Mouse (Mus musculus) forebrain, embryonic 14.5 days (tissue): ENCODE results near the gene Baiap3. TPM values are rescaled to one million over a fixed set of nuclear protein-coding genes. Genes with fewer than 3 reads are reported as not detected.

Source experiments
- ATAC-seq: fragments of 200-750 bp; cut with Nextera tagmentation; 2 replicates; pipeline ENCODE4 v1.8.0; 2017; ENCODE audit warnings: mild to moderate bottlenecking, moderate library complexity
- DNase-seq: peaks from one replicate; pipeline ENCODE4 v3.0.0-alpha.2; 2015; ENCODE audit warnings: low spot score
- H3K27ac ChIP-seq: fragments of 300-500 bp; sonication (generic); 2 replicates; pipeline ENCODE4 v1.5.1; 2014; ENCODE audit warnings: low read depth, mild to moderate bottlenecking, control low read depth, low read length, moderate library complexity
- H3K27me3 ChIP-seq: fragments of 300-500 bp; sonication (generic); replicated peaks from 2 replicates; pipeline ENCODE4 v1.6.1; 2014; ENCODE audit warnings: low read length, control low read depth, mixed read lengths; ENCODE audit not compliant: control insufficient read depth, insufficient read depth
- H3K36me3 ChIP-seq: fragments of 300-500 bp; sonication (generic); 2 replicates; pipeline ENCODE4 v1.6.1; 2014; ENCODE audit warnings: low read length, control low read depth; ENCODE audit not compliant: control insufficient read depth, insufficient read depth
- H3K4me1 ChIP-seq: fragments of 300-500 bp; sonication (generic); 2 replicates; pipeline ENCODE4 v1.6.1; 2014; ENCODE audit warnings: antibody characterized with exemption, low read length, control low read depth; ENCODE audit not compliant: control insufficient read depth, insufficient read depth
- H3K4me2 ChIP-seq: fragments of 300-500 bp; sonication (generic); 2 replicates; pipeline ENCODE4 v1.6.1; 2014; ENCODE audit warnings: mild to moderate bottlenecking, control low read depth, low read length
- H3K4me3 ChIP-seq: fragments of 300-500 bp; sonication (generic); 2 replicates; pipeline ENCODE4 v1.5.1; 2014; ENCODE audit warnings: low read depth, low read length, control low read depth
- H3K9ac ChIP-seq: fragments of 300-500 bp; sonication (generic); 2 replicates; pipeline ENCODE4 v1.6.1; 2014; ENCODE audit warnings: mild to moderate bottlenecking, low read length, control low read depth, moderate library complexity
- H3K9me3 ChIP-seq: fragments of 300-500 bp; sonication (generic); replicated peaks from 2 replicates; pipeline ENCODE4 v1.6.1; 2016; ENCODE audit warnings: low read length, control low read depth, mixed read lengths; ENCODE audit not compliant: control insufficient read depth
- WGBS: fragments of 180-500 bp; shearing (Covaris S2); extraction: QIAGEN DNeasy Blood & Tissue Kit; methylation state at CpG from one replicate; pipeline ENCODE4 v1.1.7; 2014; 5-methylcytosine and 5-hydroxymethylcytosine counted together
- polyA plus RNA-seq: library from polyadenylated mRNA; unstranded; fragments of >200 nt; fragmentation: Nextera tagmentation; extraction: Ambion mirVana; gene quantifications from 2 replicates; pipeline ENCODE4 v1.2.1, GENCODE M21; 2014

Baiap3 gene
- polyA plus RNA-seq, 1 experiment from 2014 or later = 4.8 TPM

DNA sequence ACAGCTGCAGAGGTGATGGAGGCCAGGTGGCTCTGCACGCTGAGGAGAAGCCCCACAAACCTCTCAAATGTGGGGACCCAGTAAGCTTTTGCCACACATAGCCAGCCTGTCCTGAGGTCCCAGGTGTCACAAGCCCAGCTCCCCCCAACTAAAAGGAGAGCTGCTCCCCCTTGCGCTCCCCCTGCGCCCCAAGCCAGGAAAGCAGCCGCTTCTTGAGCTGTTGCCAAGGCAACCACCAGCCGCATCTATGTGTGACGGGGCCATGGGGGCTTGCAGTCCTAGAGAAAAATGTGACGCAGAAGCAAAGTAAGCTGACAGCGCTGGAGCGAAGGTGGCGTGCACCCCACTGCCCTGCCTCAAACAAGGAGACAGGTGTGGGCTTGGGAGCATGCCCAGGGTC lies 2.4 kb downstream of the Baiap3 start:
- H3K27me3 ChIP-seq = peaks cover 8% of the 10 kb centered on the region
- WGBS = 22% methylated on average over 10 of the region's 10 CpGs
- ATAC-seq (no peak), DNase-seq (peak; percentile 67)
- peaks cover 12% of the 10 kb centered on the region for H3K4me1 ChIP-seq
- H3K27ac ChIP-seq = 0 out of 2 replicates have a peak overlapping the region, but pooled peaks have one; percentile 49
- H3K9ac ChIP-seq = 0 out of 2 replicates have a peak overlapping the region, but pooled peaks have one; percentile 32
- H3K4me2 ChIP-seq = peak overlapping the region; percentile 12; the same call in 1 of the 2 replicates
- no peak overlapping the region for H3K4me3 ChIP-seq
- peaks cover 6% of the 10 kb centered on the region; the same call in 1 of the 2 replicates for H3K36me3 ChIP-seq
- H3K9me3 ChIP-seq = no peaks in the 10 kb centered on the region

DNA sequence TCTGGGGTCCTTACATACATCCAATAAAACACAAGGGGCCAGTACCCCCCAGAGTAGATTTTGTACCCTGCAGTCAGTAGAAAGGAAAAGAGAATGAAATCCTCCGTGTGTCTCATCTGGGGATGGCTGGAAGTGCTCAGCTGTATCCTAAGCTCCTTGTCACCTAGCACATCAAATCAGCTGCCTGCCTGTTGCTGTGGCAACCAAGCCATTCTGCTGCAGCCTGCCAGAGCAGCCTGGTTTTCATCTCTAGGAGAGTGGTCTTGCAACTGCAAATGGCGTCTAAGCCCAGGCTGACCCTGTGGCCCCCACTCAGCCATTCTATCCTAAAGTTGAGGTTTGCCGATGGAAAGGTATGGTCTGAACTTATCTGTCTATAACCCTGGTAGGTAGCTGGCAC lies 3.5 kb downstream of the Baiap3 start:
- Histone ChIP-seq H3K9ac (no peak overlapping the region), H3K4me1 (peaks cover 12% of the 10 kb centered on the region), H3K9me3 (no peaks in the 10 kb centered on the region), H3K4me2 (no peak overlapping the region), H3K27me3 (peaks cover 8% of the 10 kb centered on the region), H3K4me3 (no peak overlapping the region), H3K36me3 (no peaks in the 10 kb centered on the region), H3K27ac (peak overlapping the region; percentile 49)
- ATAC-seq (peak; percentile 42; the same call in 1 of the 2 replicates), DNase-seq (peak; percentile 68)
- 25% methylated on average over 3 of the region's 3 CpGs for WGBS

DNA sequence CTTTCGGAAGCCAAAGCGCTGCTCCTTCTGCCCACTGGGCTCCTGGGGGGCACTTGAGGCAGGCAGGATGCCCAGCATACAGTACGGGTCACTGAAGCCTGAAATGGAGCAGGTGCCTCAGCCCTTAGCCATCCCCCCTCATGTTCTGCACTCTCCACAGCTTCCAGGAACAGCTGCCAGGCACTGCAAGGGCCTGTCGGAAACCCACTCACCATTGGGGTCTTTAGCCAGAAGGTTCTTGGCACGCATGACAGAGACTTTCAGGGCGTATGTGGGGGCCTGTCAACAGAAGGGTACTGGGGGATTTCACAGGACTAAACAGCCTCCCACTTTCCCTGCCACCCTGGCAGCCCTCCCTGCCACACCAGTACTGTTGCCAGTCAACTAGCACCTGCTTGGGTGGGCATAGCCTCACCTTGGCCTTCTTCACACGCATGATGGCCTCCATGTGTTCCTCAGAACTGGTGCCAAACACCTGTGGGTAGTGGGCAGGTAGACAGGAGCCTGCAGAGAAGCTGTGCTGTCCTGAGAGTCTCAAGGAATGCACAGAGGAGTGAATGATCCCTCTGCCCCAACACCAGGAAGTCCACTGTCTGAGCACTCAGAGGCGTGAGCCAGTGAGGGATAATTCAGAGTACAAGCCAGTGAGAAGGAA lies 5.9 kb downstream of the Baiap3 start:
- Histone ChIP-seq H3K4me3 (no peak overlapping the region), H3K9me3 (no peaks in the 10 kb centered on the region), H3K36me3 (peaks cover 6% of the 10 kb centered on the region; the same call in 1 of the 2 replicates), H3K27me3 (no peaks in the 10 kb centered on the region; the same call in 1 of the 2 replicates), H3K4me1 (0 out of 2 replicates have a peak, but pooled peaks cover 5% of the 10 kb centered on the region), H3K4me2 (no peak overlapping the region), H3K27ac (no peak overlapping the region), H3K9ac (no peak overlapping the region)
- no peak for DNase-seq
- 72% methylated on average over 8 of the region's 8 CpGs for WGBS
- no peak for ATAC-seq

DNA sequence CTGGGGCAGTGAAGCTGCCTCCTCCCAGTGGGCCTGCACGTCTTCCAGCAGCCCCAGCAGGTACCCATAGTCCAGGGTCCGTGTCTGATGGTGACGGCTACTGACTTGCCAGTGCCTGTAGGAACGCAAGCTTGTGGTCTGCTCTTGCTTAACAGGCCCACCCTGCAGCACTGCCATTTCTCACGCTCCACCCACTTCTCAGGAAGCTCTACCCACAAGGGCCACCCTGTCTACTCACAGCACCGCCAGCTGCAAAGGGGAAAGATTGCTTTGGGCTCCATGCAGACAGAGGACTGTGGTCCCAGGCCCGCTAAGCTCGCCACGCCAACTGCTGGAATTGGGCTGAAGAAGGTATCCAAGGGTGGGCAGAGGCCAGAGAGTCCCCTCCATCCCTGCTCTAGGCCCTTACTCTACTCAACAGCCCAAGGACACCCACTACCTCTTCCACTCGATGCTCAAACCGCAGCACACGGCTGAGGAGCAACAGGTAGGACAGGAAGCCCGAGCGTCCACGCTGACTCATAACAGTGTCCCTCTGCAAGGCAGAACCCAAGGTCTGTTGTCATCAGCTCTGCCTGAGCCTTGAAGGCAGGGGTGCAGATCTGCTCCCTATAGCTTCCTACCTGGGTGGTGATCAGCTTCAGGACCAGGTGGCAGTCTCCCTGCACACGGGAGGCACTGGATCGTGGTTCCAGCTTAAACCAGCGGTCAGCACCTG lies 8.0 kb downstream of the Baiap3 start:
- Histone ChIP-seq H3K36me3 (peaks cover 26% of the 10 kb centered on the region), H3K9me3 (no peaks in the 10 kb centered on the region), H3K27ac (no peak overlapping the region), H3K4me2 (no peak overlapping the region), H3K4me3 (no peak overlapping the region), H3K4me1 (0 out of 2 replicates have a peak, but pooled peaks cover 5% of the 10 kb centered on the region), H3K9ac (no peak overlapping the region), H3K27me3 (no peaks in the 10 kb centered on the region)
- DNase-seq (no peak), ATAC-seq (no peak)
- WGBS = 81% methylated on average over 18 of the region's 18 CpGs

DNA sequence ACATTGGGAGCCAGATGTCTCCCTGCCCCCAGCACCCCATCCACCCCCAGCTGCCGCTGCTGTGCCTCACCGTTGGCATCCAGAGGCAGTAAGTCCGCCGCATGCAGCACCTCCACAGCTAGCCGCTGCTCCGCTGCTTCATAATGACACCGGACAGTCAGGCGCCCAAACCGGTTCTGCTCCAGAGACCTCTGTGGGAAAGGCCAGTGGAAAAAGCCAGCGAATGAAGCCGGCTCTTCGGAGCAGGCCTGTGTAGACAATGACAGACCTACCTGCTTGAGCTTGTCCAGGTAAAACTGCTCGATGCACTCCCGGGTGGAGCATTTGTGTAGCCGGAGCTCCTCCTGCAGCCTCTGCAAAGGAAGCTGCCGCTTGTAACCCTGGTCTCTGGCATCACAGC lies 11.9 kb downstream of the Baiap3 start:
- DNase-seq = no peak

DNA sequence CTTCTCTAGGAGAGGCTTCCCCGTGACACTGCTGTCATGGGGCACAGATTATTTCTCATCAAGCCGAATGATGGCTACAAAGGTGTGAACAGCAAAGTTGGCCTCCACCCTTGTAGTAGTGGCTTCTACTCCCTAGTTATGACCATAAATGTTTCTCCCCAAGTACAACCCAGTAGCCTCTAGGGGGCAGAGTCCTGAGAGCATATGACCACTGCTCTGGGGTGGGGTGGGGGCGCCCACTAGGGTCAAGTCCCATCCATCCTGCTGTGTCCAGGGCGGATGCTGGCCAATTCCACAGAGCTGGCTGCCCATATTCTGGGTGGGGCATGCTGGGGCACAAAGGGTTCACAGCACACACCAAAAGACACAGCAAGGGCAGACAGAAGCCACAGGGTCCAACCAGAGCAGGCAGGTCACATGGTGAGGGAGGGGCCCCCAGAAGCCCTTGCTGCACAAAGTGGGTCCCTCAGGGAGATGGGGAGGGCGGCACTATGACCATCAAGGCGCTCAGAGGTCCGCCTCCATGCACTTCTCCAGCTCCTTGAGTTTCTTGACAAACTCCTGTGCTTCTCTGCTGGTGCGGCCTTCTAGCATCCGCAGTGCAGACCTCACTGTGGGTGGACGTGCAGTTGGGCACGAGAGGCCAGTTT lies 12.9 kb downstream of the Baiap3 start:
- no peaks in the 10 kb centered on the region for H3K9me3 ChIP-seq
- no peak overlapping the region for H3K27ac ChIP-seq
- ATAC-seq = no peak
- H3K27me3 ChIP-seq = no peaks in the 10 kb centered on the region
- H3K36me3 ChIP-seq = peaks cover 44% of the 10 kb centered on the region
- no peak overlapping the region for H3K4me2 ChIP-seq
- WGBS = 88% methylated on average over 11 of the region's 11 CpGs
- H3K4me1 ChIP-seq = peaks cover 12% of the 10 kb centered on the region
- no peak overlapping the region for H3K4me3 ChIP-seq
- no peak for DNase-seq
- no peak overlapping the region for H3K9ac ChIP-seq

More for the DNA sequence above, 11.9 kb downstream of the Baiap3 start:
- Histone ChIP-seq H3K4me2 (no peak overlapping the region), H3K9ac (no peak overlapping the region), H3K27me3 (no peaks in the 10 kb centered on the region), H3K4me1 (peaks cover 8% of the 10 kb centered on the region), H3K4me3 (no peak overlapping the region), H3K9me3 (no peaks in the 10 kb centered on the region), H3K36me3 (peaks cover 44% of the 10 kb centered on the region), H3K27ac (no peak overlapping the region)
- no peak for ATAC-seq
- 87% methylated on average over 16 of the region's 16 CpGs for WGBS

DNA sequence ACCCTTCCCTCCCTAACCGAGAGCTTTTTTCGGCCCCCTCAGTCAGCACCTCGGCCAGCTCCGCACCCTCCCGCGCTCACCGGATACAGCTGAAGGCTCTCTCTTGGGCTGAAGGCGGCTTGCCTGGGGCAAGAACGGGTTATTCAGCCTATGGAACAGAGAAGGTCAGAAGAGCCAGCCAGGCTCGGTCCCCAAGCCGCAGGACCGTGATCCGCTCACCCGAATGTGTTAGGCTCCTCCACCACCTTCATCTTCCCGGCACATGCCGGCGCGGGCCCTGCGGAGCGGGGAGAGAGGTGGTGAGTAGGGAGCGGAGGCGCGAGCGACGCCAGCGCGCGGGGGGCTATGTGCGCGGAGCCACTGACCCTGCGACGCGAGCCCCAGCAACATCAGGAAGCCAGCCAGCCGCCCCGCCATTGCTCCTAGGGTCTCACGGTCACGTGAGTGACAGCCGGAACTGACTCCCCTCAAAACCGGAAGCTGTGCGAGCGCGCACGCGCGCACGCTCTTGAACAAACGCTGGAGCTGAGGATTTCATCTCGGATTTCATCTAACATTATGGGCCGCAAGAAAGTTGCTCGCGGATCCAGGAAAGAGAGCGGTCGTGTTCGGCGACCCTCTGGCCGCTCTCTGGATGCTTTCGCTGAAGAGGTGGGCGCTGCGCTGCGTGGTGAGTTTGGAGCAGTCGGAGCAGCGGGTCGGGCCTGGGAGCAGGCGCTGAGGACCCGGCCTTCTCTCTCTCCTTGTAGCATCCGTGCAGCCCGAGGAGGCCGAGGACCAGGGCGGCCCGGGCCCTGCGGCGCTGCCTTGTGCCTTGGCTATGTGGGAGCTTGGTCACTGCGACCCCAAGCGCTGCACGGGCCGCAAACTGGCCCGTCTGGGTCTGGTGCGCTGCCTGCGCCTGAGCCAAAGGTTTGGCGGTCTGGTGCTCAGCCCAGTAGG lies 16.2 kb downstream of the Baiap3 start, which contains the start of the genes Gnptg and Tsr3:
TSS of gene Gnptg (minus strand) at position 430 of the 942 bp plus-strand sequence.
TSS of gene Tsr3 (plus strand) at position 476 of the 942 bp plus-strand sequence.
- Histone ChIP-seq H3K9ac (peak within 1 kb of the TSS; percentile 95), H3K4me3 (peak within 1 kb of the TSS; percentile 99), H3K9me3 (no peaks in the 10 kb centered on the region), H3K4me1 (peaks cover 12% of the 10 kb centered on the region), H3K27me3 (no peaks in the 10 kb centered on the region), H3K4me2 (peak within 1 kb of the TSS; percentile 96), H3K36me3 (peaks cover 49% of the 10 kb centered on the region), H3K27ac (peak within 1 kb of the TSS; percentile 70)
- DNase-seq (peak; percentile 96), ATAC-seq (peak; percentile 90)
- under 1% methylated on average over 80 of the region's 80 CpGs for WGBS

DNA sequence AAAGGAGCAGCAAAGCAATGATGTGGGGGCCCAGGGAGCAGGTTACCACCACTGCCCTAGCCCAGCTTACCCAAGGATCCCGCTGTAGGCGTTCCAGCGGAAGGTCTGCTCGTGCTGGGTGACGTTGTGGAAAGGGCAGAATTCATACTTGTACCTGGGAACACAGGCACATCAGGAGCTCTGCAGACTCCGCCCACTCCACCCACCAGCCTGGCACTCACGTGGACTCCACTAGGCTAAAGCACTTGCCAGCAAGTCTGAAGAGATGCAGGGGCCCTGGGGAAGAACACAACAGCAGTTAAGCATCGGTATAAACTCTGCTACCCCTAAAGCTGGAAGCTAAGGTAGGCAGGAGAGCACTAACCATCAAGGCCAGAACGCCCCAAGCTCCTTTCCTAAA lies 20.5 kb downstream of the Baiap3 start:
- no peak for ATAC-seq
- 85% methylated on average over 9 of the region's 9 CpGs for WGBS

More for the DNA sequence above, 20.5 kb downstream of the Baiap3 start:
- Histone ChIP-seq H3K27me3 (no peaks in the 10 kb centered on the region), H3K27ac (no peak overlapping the region), H3K9ac (no peak overlapping the region), H3K9me3 (no peaks in the 10 kb centered on the region), H3K4me1 (peaks cover 6% of the 10 kb centered on the region), H3K36me3 (peaks cover 31% of the 10 kb centered on the region), H3K4me2 (no peak overlapping the region), H3K4me3 (no peak overlapping the region)
- DNase-seq = no peak
